Mouse (Mus musculus) limb, embryonic 12.5 days (tissue): ENCODE results near the gene Lhx8. TPM values are rescaled to one million over a fixed set of nuclear protein-coding genes. Genes with fewer than 3 reads are reported as not detected.

ENCODE experiments used
- ATAC-seq: fragments of 200-750 bp; cut with Nextera tagmentation; 2 replicates; pipeline ENCODE4 v1.8.0; 2017; ENCODE audit warnings: low read depth, moderate TSS enrichment; ENCODE audit not compliant: insufficient number of reproducible peaks, insufficient read depth, low FRiP score, low TSS enrichment
- H3K27ac ChIP-seq: fragments of 300-500 bp; sonication (generic); 2 replicates; pipeline ENCODE4 v1.5.1; 2016; ENCODE audit warnings: mild to moderate bottlenecking, moderate library complexity
- H3K27me3 ChIP-seq: fragments of 300-500 bp; sonication (generic); 2 replicates; pipeline ENCODE4 v1.6.1; 2016; ENCODE audit warnings: mild to moderate bottlenecking, moderate library complexity
- H3K36me3 ChIP-seq: fragments of 300-500 bp; sonication (generic); 2 replicates; pipeline ENCODE4 v1.6.1; 2016; ENCODE audit warnings: mild to moderate bottlenecking, moderate library complexity
- H3K4me1 ChIP-seq: fragments of 300-500 bp; sonication (generic); replicated peaks from 2 replicates; pipeline ENCODE4 v1.6.1; 2016
- H3K4me2 ChIP-seq: fragments of 300-500 bp; sonication (generic); 2 replicates; pipeline ENCODE4 v1.6.1; 2016; ENCODE audit warnings: mild to moderate bottlenecking, moderate library complexity
- H3K4me3 ChIP-seq: fragments of 300-500 bp; sonication (generic); replicated peaks from 2 replicates; pipeline ENCODE4 v1.5.1; 2016; ENCODE audit warnings: mild to moderate bottlenecking
- H3K9ac ChIP-seq: fragments of 300-500 bp; sonication (generic); replicated peaks from 2 replicates; pipeline ENCODE4 v1.6.1; 2016; ENCODE audit warnings: mild to moderate bottlenecking, moderate library complexity
- H3K9me3 ChIP-seq: fragments of 300-500 bp; sonication (generic); 2 replicates; pipeline ENCODE4 v1.6.1; 2016; ENCODE audit warnings: mild to moderate bottlenecking, moderate library complexity
- WGBS: fragments of 180-500 bp; shearing (Covaris S2); methylation state at CpG from one replicate; pipeline ENCODE4 v1.1.7; 2016; 5-methylcytosine and 5-hydroxymethylcytosine counted together
- polyA plus RNA-seq: library from polyadenylated mRNA; unstranded; fragments of >200 nt; fragmentation: Nextera tagmentation; extraction: Ambion mirVana; gene quantifications from 2 replicates; pipeline ENCODE4 v1.2.1, GENCODE M21; 2016

Lhx8 gene
- 0.36 and 0.79 TPM in 2 replicates for polyA plus RNA-seq

GRCm38 (mm10) chr3:154330181-154331002, at the start of gene Lhx8:
Gene Lhx8, minus strand, starts transcription at chr3:154330659.
- ATAC-seq: peak; percentile 33; the same call in 1 of the 2 replicates
- peaks cover 36% of the 10 kb centered on the region for H3K4me1 ChIP-seq
- 1% methylated on average over 28 of the region's 28 CpGs for WGBS
- H3K4me3 ChIP-seq: peak within 1 kb of the TSS; percentile 24
- H3K36me3 ChIP-seq: no peaks in the 10 kb centered on the region
- H3K4me2 ChIP-seq: peak within 1 kb of the TSS; percentile 78
- H3K27me3 ChIP-seq: peaks cover 89% of the 10 kb centered on the region
- no peak within 1 kb of the TSS for H3K9ac ChIP-seq
- no peak within 1 kb of the TSS for H3K27ac ChIP-seq
- H3K9me3 ChIP-seq: no peaks in the 10 kb centered on the region

- no peak overlapping the region for H3K4me3 ChIP-seq
- no peak overlapping the region for H3K4me2 ChIP-seq
- 74% methylated on average over 5 of the region's 5 CpGs for WGBS
- peaks cover 6% of the 10 kb centered on the region for H3K27me3 ChIP-seq
- no peak overlapping the region for H3K27ac ChIP-seq
- no peaks in the 10 kb centered on the region for H3K4me1 ChIP-seq
- H3K9me3 ChIP-seq: 0 out of 2 replicates have a peak, but pooled peaks cover 3% of the 10 kb centered on the region
- no peak overlapping the region for H3K9ac ChIP-seq
- H3K36me3 ChIP-seq: no peaks in the 10 kb centered on the region
- ATAC-seq: no peak
These were observed 43.1 kb upstream of the Lhx8 start for GRCm38 (mm10) chr3:154373536-154373935.

GRCm38 (mm10) chr3:154372688-154373087, 42.2 kb upstream of the Lhx8 start:
- H3K27ac ChIP-seq: no peak overlapping the region
- H3K36me3 ChIP-seq: no peaks in the 10 kb centered on the region
- no peak overlapping the region for H3K4me3 ChIP-seq
- H3K27me3 ChIP-seq: peaks cover 6% of the 10 kb centered on the region
- no peak overlapping the region for H3K9ac ChIP-seq
- no peaks in the 10 kb centered on the region for H3K4me1 ChIP-seq
- no peak for ATAC-seq
- H3K9me3 ChIP-seq: 0 out of 2 replicates have a peak, but pooled peaks cover 3% of the 10 kb centered on the region
- no peak overlapping the region for H3K4me2 ChIP-seq

- 16% methylated on average over 3 of the region's 3 CpGs for WGBS
- peak; percentile 27; the same call in 1 of the 2 replicates for ATAC-seq
- Histone ChIP-seq H3K9ac (no peak overlapping the region), H3K36me3 (no peaks in the 10 kb centered on the region), H3K27me3 (no peaks in the 10 kb centered on the region; the same call in 1 of the 2 replicates), H3K9me3 (0 out of 2 replicates have a peak, but pooled peaks cover 3% of the 10 kb centered on the region), H3K4me1 (peaks cover 19% of the 10 kb centered on the region), H3K4me3 (no peak overlapping the region), H3K4me2 (no peak overlapping the region), H3K27ac (peak overlapping the region; percentile 13; the same call in 1 of the 2 replicates)
These were observed 36.9 kb upstream of the Lhx8 start for GRCm38 (mm10) chr3:154367327-154367726.

GRCm38 (mm10) chr3:154364604-154365209, 34.2 kb upstream of the Lhx8 start:
- peak; percentile 18; the same call in 1 of the 2 replicates for ATAC-seq
- Histone ChIP-seq H3K4me3 (no peak overlapping the region), H3K9me3 (0 out of 2 replicates have a peak, but pooled peaks cover 3% of the 10 kb centered on the region), H3K4me1 (peaks cover 19% of the 10 kb centered on the region), H3K27ac (no peak overlapping the region), H3K36me3 (no peaks in the 10 kb centered on the region), H3K9ac (no peak overlapping the region), H3K4me2 (peak overlapping the region; percentile 19; the same call in 1 of the 2 replicates), H3K27me3 (no peaks in the 10 kb centered on the region)
- WGBS: 20% methylated on average over 10 of the region's 10 CpGs

- no peak overlapping the region for H3K4me3 ChIP-seq
- no peak for ATAC-seq
These were observed 33.0 kb upstream of the Lhx8 start for GRCm38 (mm10) chr3:154363507-154363906.

GRCm38 (mm10) chr3:154359231-154359630, 28.8 kb upstream of the Lhx8 start:
- no peak overlapping the region for H3K4me3 ChIP-seq
- H3K4me1 ChIP-seq: no peaks in the 10 kb centered on the region
- no peak for ATAC-seq
- H3K27ac ChIP-seq: no peak overlapping the region
- H3K9me3 ChIP-seq: peaks cover 6% of the 10 kb centered on the region; the same call in 1 of the 2 replicates
- no peak overlapping the region for H3K4me2 ChIP-seq
- 73% methylated on average over 2 of the region's 2 CpGs for WGBS
- no peaks in the 10 kb centered on the region for H3K36me3 ChIP-seq
- H3K9ac ChIP-seq: no peak overlapping the region
- no peaks in the 10 kb centered on the region for H3K27me3 ChIP-seq

More at GRCm38 (mm10) chr3:154363507-154363906, 33.0 kb upstream of the Lhx8 start:
- 32% methylated on average over 9 of the region's 9 CpGs for WGBS
- Histone ChIP-seq H3K27me3 (no peaks in the 10 kb centered on the region), H3K27ac (no peak overlapping the region), H3K9me3 (peaks cover 6% of the 10 kb centered on the region; the same call in 1 of the 2 replicates), H3K4me2 (no peak overlapping the region), H3K36me3 (no peaks in the 10 kb centered on the region), H3K4me1 (peaks cover 19% of the 10 kb centered on the region), H3K9ac (no peak overlapping the region)

- H3K36me3 ChIP-seq: no peaks in the 10 kb centered on the region
- H3K9me3 ChIP-seq: no peaks in the 10 kb centered on the region
- no peak overlapping the region for H3K4me3 ChIP-seq
- no peak overlapping the region for H3K27ac ChIP-seq
- H3K4me1 ChIP-seq: peaks cover 11% of the 10 kb centered on the region
- WGBS: 26% methylated on average over 13 of the region's 13 CpGs
- 0 out of 2 replicates have a peak overlapping the region, but pooled peaks have one; percentile 19 for H3K4me2 ChIP-seq
- peaks cover 33% of the 10 kb centered on the region for H3K27me3 ChIP-seq
- no peak overlapping the region for H3K9ac ChIP-seq
- ATAC-seq: peak; percentile 44; the same call in 1 of the 2 replicates
These were observed 9.9 kb upstream of the Lhx8 start for GRCm38 (mm10) chr3:154340294-154340914.

- ATAC-seq: no peak
- H3K27me3 ChIP-seq: peaks cover 40% of the 10 kb centered on the region
- H3K4me2 ChIP-seq: no peak overlapping the region
- no peak overlapping the region for H3K27ac ChIP-seq
- peaks cover 11% of the 10 kb centered on the region for H3K4me1 ChIP-seq
- 79% methylated on average over 17 of the region's 17 CpGs for WGBS
- H3K9ac ChIP-seq: no peak overlapping the region
- no peaks in the 10 kb centered on the region for H3K36me3 ChIP-seq
- no peaks in the 10 kb centered on the region for H3K9me3 ChIP-seq
- H3K4me3 ChIP-seq: no peak overlapping the region
These were observed 9.3 kb upstream of the Lhx8 start for GRCm38 (mm10) chr3:154339649-154340260.

GRCm38 (mm10) chr3:154334806-154335205, 4.3 kb upstream of the Lhx8 start:
- Histone ChIP-seq H3K4me2 (no peak overlapping the region), H3K9ac (no peak overlapping the region), H3K27me3 (peaks cover 83% of the 10 kb centered on the region), H3K36me3 (no peaks in the 10 kb centered on the region), H3K4me3 (no peak overlapping the region), H3K4me1 (peaks cover 23% of the 10 kb centered on the region), H3K27ac (no peak overlapping the region), H3K9me3 (no peaks in the 10 kb centered on the region)
- no peak for ATAC-seq
- 5% methylated on average over 10 of the region's 10 CpGs for WGBS
